In the genomic region with DNA sequence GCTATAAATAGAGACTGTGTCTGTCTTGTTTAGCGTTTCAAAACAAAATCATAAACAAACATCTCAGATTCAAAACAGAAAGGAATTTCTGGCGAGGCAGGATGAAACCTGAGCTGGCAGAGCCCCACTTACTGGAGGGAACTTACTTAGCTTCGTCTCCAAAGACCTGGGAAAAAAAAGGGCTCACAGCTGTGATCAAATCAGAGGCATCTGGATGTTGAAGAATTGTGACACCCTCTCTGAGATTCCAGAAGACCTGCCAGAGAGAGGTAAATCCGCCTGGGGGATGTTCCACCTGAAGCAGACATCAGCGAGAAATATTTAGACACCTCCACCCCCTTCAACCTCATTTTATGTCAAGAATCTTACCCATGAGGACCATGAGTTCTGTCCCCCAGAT, we compare ENCODE assay signal across 18 mouse cellular contexts.
"Had no signal": no experiment of that assay in that cellular context is flagged by ENCODE, and none has a peak within 500 bp of the region (broad histone marks: within the 10 kb centered on the region; RNA-seq: fewer than 3 reads in every experiment).

No protein-coding gene starts in this region.

- H3K4me2 ChIP-seq: lung, embryonic 15.5 days; midbrain, embryonic 12.5 days; neural tube, embryonic 12.5 days had no signal

- H3K27ac ChIP-seq: lung, embryonic 15.5 days; macrophage; midbrain, embryonic 10.5 days; midbrain, embryonic 12.5 days; neural tube, embryonic 12.5 days had no signal

- ATAC-seq: liver, postnatal 0 days; lung, postnatal 0 days; midbrain, embryonic 16.5 days had no signal

- H3K27me3 ChIP-seq: megakaryocyte, embryonic 14.5 days; midbrain, embryonic 12.5 days; neural tube, embryonic 12.5 days had no signal

- H3K9me3 ChIP-seq: lung, embryonic 15.5 days; megakaryocyte, embryonic 14.5 days; midbrain, embryonic 10.5 days; midbrain, embryonic 12.5 days; neural tube, embryonic 12.5 days had no signal

- H3K4me3 ChIP-seq: lung, embryonic 15.5 days; megakaryocyte, embryonic 14.5 days; midbrain, embryonic 10.5 days; midbrain, embryonic 12.5 days; neural tube, embryonic 12.5 days had no signal

- H3K4me1 ChIP-seq: midbrain, embryonic 12.5 days had no signal

- H3K36me3 ChIP-seq: lung, embryonic 15.5 days; midbrain, embryonic 12.5 days; neural tube, embryonic 12.5 days had no signal

- H3K9ac ChIP-seq: liver, postnatal 0 days; lung, embryonic 15.5 days; midbrain, embryonic 12.5 days; neural tube, embryonic 12.5 days had no signal

- DNase-seq: liver, postnatal 0 days; lung, adult 2 months; lung, postnatal 14 days; lung, postnatal 36 days; midbrain, embryonic 14.5 days; right cerebral cortex, postnatal 14 days; spleen, adult 18-20 months; thymus, adult 18-20 months; thymus, postnatal 14 days; thymus, postnatal 36 days had no signal
